Mouse (Mus musculus) embryonic fibroblast, embryonic 13.5 days (primary cell): ENCODE measurements around the gene Dnajc17.

ENCODE experiments used
- CTCF ChIP-seq: IDR thresholded peaks from 2 replicates; pipeline ENCODE4 v1.5.1; 2011; ENCODE audit warnings: mild to moderate bottlenecking, control low read depth, low read length, moderate library complexity, borderline replicate concordance; ENCODE audit not compliant: insufficient read depth
- POLR2A ChIP-seq: IDR thresholded peaks from 2 replicates; pipeline ENCODE4 v1.6.1; 2011; ENCODE audit warnings: low read depth, mild to moderate bottlenecking, control low read depth, low read length, moderate library complexity

GRCm38 (mm10) chr2:119172862-119173576 is 35.6 kb downstream of the Dnajc17 start:
- TF ChIP-seq POLR2A: no peak
- no peak for TF ChIP-seq CTCF
